Mouse (Mus musculus): ENCODE data around the gene Olfr503. TPM values are rescaled to one million over a fixed set of nuclear protein-coding genes. Genes with fewer than 3 reads are reported as not detected.
"Not testable (repeated sequence)": the region's sequence is repeated elsewhere in the genome, so short reads cannot be mapped to it uniquely, and the experiment has no call there.

Olfr503 gene
- polyA plus RNA-seq (2012), result not detected in 2 replicates

DNA sequence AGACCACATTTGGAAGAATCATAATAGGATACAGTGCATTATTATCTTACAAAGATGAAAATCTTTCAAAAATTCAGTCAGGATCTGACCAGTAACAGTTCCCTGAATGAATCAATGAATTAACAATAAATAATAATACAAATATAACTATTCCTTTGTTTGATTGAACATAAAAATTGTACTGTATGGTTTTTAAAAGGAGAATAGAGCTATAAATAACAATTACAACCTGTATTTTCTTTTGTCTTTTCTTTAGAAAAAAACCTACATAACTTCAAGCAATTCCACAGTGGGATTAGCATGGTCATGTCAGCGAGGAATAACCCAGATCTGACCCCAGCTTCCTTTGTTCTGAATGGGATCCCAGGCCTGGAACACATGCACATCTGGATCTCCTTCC, at the start of gene Olfr503:
Olfr503 (plus strand) TSS at position 301 of the 400 bp plus-strand sequence.
- H3K9me3 ChIP-seq (ENCODE audit: control insufficient read depth, low read length), result peaks cover 12% of the 10 kb centered on the region
- not testable (repeated sequence) for H3K27me3 ChIP-seq (ENCODE audit: control insufficient read depth); H3K36me3 ChIP-seq (ENCODE audit: control insufficient read depth); H3K4me1 ChIP-seq (ENCODE audit: control insufficient read depth); H3K4me3 ChIP-seq (replicated peaks)

DNA sequence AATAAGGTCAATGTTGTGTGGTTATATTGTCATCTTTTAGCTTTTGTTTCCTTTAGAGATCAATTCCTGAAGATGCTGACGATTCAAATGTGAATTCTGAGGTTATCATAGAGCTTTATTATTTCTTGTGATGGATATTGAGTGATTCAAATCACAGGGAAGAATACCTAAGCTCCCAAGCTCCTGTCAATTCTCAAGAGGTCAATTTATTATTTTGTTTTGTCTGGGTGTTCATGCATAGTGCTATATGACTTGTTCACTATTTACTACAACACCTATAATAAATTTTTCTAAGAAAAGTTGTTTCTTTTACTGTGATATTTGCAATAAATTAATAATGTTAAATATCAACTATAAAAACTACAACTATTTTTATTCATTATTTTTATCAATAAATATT, 19.4 kb upstream of the Olfr503 start, which contains the start of gene Olfr502:
Olfr502 (minus strand) TSS at position 101 of the 400 bp plus-strand sequence.
- Histone ChIP-seq H3K27me3 (ENCODE audit: control insufficient read depth) (no peaks in the 10 kb centered on the region), H3K4me1 (ENCODE audit: control insufficient read depth) (no peaks in the 10 kb centered on the region)

DNA sequence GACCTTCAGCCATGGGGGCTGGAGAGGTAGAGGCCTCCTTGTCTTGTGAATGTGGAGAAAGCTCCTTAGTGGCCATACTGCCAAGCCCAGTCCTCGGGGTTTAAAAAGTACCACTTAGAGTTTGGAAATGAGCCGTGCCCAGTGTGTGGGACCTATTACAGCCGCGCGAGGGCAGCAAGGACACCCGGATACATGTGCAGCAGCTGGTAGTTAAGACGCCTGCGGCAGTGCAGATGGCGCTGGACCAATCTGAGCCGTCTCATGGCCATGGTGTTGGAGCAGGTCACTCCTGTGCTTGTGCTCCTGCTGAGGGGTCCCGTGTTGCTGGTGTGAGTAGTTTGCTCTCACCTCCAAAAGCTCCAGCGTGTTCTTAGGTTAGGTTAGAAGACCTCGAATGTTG, 1.9 kb upstream of the Olfr503 start:
- H3K4me1 ChIP-seq (ENCODE audit: control insufficient read depth), result no peaks in the 10 kb centered on the region
- TF ChIP-seq TAL1 (IDR thresholded peaks at IDR 0.05; ENCODE audit: low read length), result no peak
- no peak for TF ChIP-seq GATA1 (IDR thresholded peaks at IDR 0.05; ENCODE audit: low read length)
- no peak overlapping the region for H3K4me3 ChIP-seq (replicated peaks)
- no peaks in the 10 kb centered on the region for H3K27me3 ChIP-seq (ENCODE audit: control insufficient read depth)
- H3K36me3 ChIP-seq (ENCODE audit: control insufficient read depth), result no peaks in the 10 kb centered on the region
- peaks cover 12% of the 10 kb centered on the region for H3K9me3 ChIP-seq (ENCODE audit: control insufficient read depth, low read length)

More for the DNA sequence above, 19.4 kb upstream of the Olfr503 start, which contains the start of gene Olfr502:
- no peak within 1 kb of the TSS for H3K4me3 ChIP-seq (replicated peaks)
- H3K9me3 ChIP-seq (ENCODE audit: control insufficient read depth, low read length), result peaks cover 25% of the 10 kb centered on the region
- no peaks in the 10 kb centered on the region for H3K36me3 ChIP-seq (ENCODE audit: control insufficient read depth)
- TF ChIP-seq TAL1 (IDR thresholded peaks at IDR 0.05; ENCODE audit: low read length), result no peak
- no peak for TF ChIP-seq GATA1 (IDR thresholded peaks at IDR 0.05; ENCODE audit: low read length)

DNA sequence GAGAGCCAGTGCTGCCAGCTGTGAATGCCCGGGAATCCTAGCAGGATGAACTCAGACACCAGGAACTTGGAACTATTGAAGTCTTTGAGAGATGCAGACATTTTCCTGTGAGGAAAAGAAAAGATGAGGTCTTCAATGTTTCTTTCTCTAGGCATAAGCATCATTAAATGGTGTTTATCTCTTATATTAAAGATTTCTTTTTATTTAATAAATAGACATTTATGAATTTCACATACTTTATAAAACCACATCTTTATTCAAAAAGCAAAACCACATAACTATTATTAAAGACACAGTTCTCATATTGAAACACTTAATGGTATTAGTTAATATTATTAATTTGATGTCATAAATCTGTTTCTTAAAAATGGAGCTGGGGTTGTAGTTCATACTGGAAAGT, 21.4 kb downstream of the Olfr503 start, which contains the start of gene Olfr504:
Olfr504 (minus strand) TSS at position 101 of the 400 bp plus-strand sequence.
- H3K27me3 ChIP-seq (ENCODE audit: control insufficient read depth), result no peaks in the 10 kb centered on the region
- no peak for TF ChIP-seq GATA1 (IDR thresholded peaks at IDR 0.05; ENCODE audit: low read length)
- no peak for TF ChIP-seq TAL1 (IDR thresholded peaks at IDR 0.05; ENCODE audit: low read length)
- H3K4me1 ChIP-seq (ENCODE audit: control insufficient read depth), result no peaks in the 10 kb centered on the region
- H3K36me3 ChIP-seq (ENCODE audit: control insufficient read depth), result no peaks in the 10 kb centered on the region
- no peak within 1 kb of the TSS for H3K4me3 ChIP-seq (replicated peaks)
- H3K9me3 ChIP-seq (ENCODE audit: control insufficient read depth, low read length), result peaks cover 17% of the 10 kb centered on the region

DNA sequence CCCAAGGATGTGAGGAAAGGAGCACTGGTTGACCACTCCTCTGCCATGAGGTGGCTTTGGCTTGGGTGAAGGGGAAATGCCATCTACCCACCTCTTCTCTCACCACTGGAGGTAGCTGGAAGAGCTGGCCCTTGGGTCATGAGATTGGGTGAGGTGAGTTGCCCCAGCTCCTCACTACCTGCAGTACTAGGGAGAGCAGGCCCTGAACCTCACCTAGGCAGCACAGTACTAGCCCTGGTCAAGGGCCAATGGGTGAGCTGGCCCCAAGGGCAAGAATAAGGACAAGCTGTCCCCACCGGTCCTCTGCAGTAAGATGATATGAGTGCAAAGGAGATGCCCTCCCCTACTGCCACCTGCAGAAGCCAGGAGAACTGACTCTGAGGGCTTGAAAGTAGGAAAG, 45.5 kb downstream of the Olfr503 start:
- H3K36me3 ChIP-seq (ENCODE audit: control insufficient read depth), result no peaks in the 10 kb centered on the region
- H3K9me3 ChIP-seq (ENCODE audit: control insufficient read depth, low read length), result peaks cover 18% of the 10 kb centered on the region
- no peak for TF ChIP-seq TAL1 (IDR thresholded peaks at IDR 0.05; ENCODE audit: low read length)
- TF ChIP-seq GATA1 (IDR thresholded peaks at IDR 0.05; ENCODE audit: low read length), result no peak
- no peaks in the 10 kb centered on the region for H3K4me1 ChIP-seq (ENCODE audit: control insufficient read depth)
- no peaks in the 10 kb centered on the region for H3K27me3 ChIP-seq (ENCODE audit: control insufficient read depth)
- H3K4me3 ChIP-seq (replicated peaks), result no peak overlapping the region

Other genes starting within 250 kb of the Olfr503 start
- gene Olfr491, start 231.1 kb upstream of the Olfr503 start, polyA plus RNA-seq (2012), result not detected in 2 replicates
- gene Olfr492, start 220.9 kb upstream of the Olfr503 start, polyA plus RNA-seq (2012), result not detected in 2 replicates
- gene Olfr493, start 197.5 kb upstream of the Olfr503 start, polyA plus RNA-seq (2012), result 0.07 TPM in 1 of 2 replicates, not detected in the other
- not detected in 2 replicates for gene Olfr494, start 179.2 kb upstream of the Olfr503 start, polyA plus RNA-seq (2012)
- gene Olfr495, start 151.4 kb upstream of the Olfr503 start, polyA plus RNA-seq (2012), result not detected in 2 replicates
- gene Olfr497, start 124.1 kb upstream of the Olfr503 start, polyA plus RNA-seq (2012), result not detected in 2 replicates
- gene Olfr498, start 79.2 kb upstream of the Olfr503 start, polyA plus RNA-seq (2012), result not detected in 2 replicates
- not detected in 2 replicates for gene Olfr502, start 19.5 kb upstream of the Olfr503 start, polyA plus RNA-seq (2012)
- gene Olfr504, start 21.3 kb downstream of the Olfr503 start, polyA plus RNA-seq (2012), result not detected in 2 replicates
- gene Olfr506, start 66.3 kb downstream of the Olfr503 start, polyA plus RNA-seq (2012), result not detected in 2 replicates
- gene Olfr507, start 77.3 kb downstream of the Olfr503 start, polyA plus RNA-seq (2012), result not detected in 2 replicates
- gene Olfr508, start 85.5 kb downstream of the Olfr503 start, polyA plus RNA-seq (2012), result not detected in 2 replicates
- 0.02 TPM in 1 of 2 replicates, not detected in the other for gene Olfr509, start 107.4 kb downstream of the Olfr503 start, polyA plus RNA-seq (2012)
- gene Olfr510, start 121.9 kb downstream of the Olfr503 start, polyA plus RNA-seq (2012), result not detected in 2 replicates
- not detected in 2 replicates for gene Olfr512, start 168.8 kb downstream of the Olfr503 start, polyA plus RNA-seq (2012)
- not detected in 2 replicates for gene Olfr513, start 206.4 kb downstream of the Olfr503 start, polyA plus RNA-seq (2012)